Mouse (Mus musculus): Measurements from ENCODE around the gene Slc17a4. TPM values are rescaled to one million over a fixed set of nuclear protein-coding genes. Genes with fewer than 3 reads are reported as not detected.

The Slc17a4 gene
- polyA plus RNA-seq, 1 experiment from 2014 or later: not detected

GRCm38 (mm10) chr13:23917674-23918073 is 2.9 kb upstream of the Slc17a4 start:
- H3K4me3 ChIP-seq (ENCODE audit: inconsistent target): no peak overlapping the region
- 91% methylated on average over 4 of the region's 4 CpGs for WGBS (ENCODE audit: missing documents)

GRCm38 (mm10) chr13:23916132-23916531 is 1.3 kb upstream of the Slc17a4 start:
- 93% methylated on average over 1 of the region's 1 CpGs for WGBS (ENCODE audit: missing documents)
- Histone ChIP-seq H3K79me2 (ENCODE audit: inconsistent target) (no peaks in the 10 kb centered on the region), H3K36me3 (ENCODE audit: inconsistent target) (no peaks in the 10 kb centered on the region), H3K27ac (no peak overlapping the region), H3K4me3 (ENCODE audit: inconsistent target) (no peak overlapping the region)

More at GRCm38 (mm10) chr13:23917674-23918073, 2.9 kb upstream of the Slc17a4 start:
- Histone ChIP-seq H3K79me2 (ENCODE audit: inconsistent target) (no peaks in the 10 kb centered on the region), H3K36me3 (ENCODE audit: inconsistent target) (no peaks in the 10 kb centered on the region), H3K27ac (no peak overlapping the region)

- H3K36me3 ChIP-seq (ENCODE audit: inconsistent target): no peaks in the 10 kb centered on the region
- H3K79me2 ChIP-seq (ENCODE audit: inconsistent target): no peaks in the 10 kb centered on the region
- no peak overlapping the region for H3K27ac ChIP-seq
- no peak overlapping the region for H3K4me3 ChIP-seq (ENCODE audit: inconsistent target)
- 10% methylated on average over 6 of the region's 6 CpGs for WGBS (ENCODE audit: missing documents)
Measured at GRCm38 (mm10) chr13:23913791-23914306, 960 bp downstream of the Slc17a4 start.

GRCm38 (mm10) chr13:23911335-23911734 is 3.5 kb downstream of the Slc17a4 start:
- Histone ChIP-seq H3K4me3 (ENCODE audit: inconsistent target) (no peak overlapping the region), H3K79me2 (ENCODE audit: inconsistent target) (no peaks in the 10 kb centered on the region), H3K36me3 (ENCODE audit: inconsistent target) (no peaks in the 10 kb centered on the region), H3K27ac (no peak overlapping the region)
- WGBS (ENCODE audit: missing documents): 7% methylated on average over 5 of the region's 5 CpGs

- Histone ChIP-seq H3K4me3 (ENCODE audit: inconsistent target) (no peak overlapping the region), H3K27ac (no peak overlapping the region), H3K79me2 (ENCODE audit: inconsistent target) (no peaks in the 10 kb centered on the region), H3K36me3 (ENCODE audit: inconsistent target) (no peaks in the 10 kb centered on the region)
- 35% methylated on average over 4 of the region's 5 CpGs for WGBS (ENCODE audit: missing documents)
Measured at GRCm38 (mm10) chr13:23910121-23910520, 4.7 kb downstream of the Slc17a4 start.

- 94% methylated on average over 5 of the region's 5 CpGs for whole genome bisulfite sequencing (ENCODE audit: missing documents)
- Histone ChIP-seq H3K27ac (no peak overlapping the region), H3K36me3 (ENCODE audit: inconsistent target) (no peaks in the 10 kb centered on the region), H3K4me3 (ENCODE audit: inconsistent target) (no peak overlapping the region), H3K79me2 (ENCODE audit: inconsistent target) (no peaks in the 10 kb centered on the region)
Measured at GRCm38 (mm10) chr13:23906906-23907305, 7.9 kb downstream of the Slc17a4 start.

GRCm38 (mm10) chr13:23898242-23898641 is 16.6 kb downstream of the Slc17a4 start:
- Histone ChIP-seq H3K4me3 (ENCODE audit: inconsistent target) (no peak overlapping the region), H3K27ac (no peak overlapping the region), H3K36me3 (ENCODE audit: inconsistent target) (no peaks in the 10 kb centered on the region), H3K79me2 (ENCODE audit: inconsistent target) (no peaks in the 10 kb centered on the region)
- 12% methylated on average over 6 of the region's 6 CpGs for WGBS (ENCODE audit: missing documents)

- no peaks in the 10 kb centered on the region for H3K36me3 ChIP-seq (ENCODE audit: inconsistent target)
- no peaks in the 10 kb centered on the region for H3K79me2 ChIP-seq (ENCODE audit: inconsistent target)
- WGBS (ENCODE audit: missing documents): 92% methylated on average over 4 of the region's 4 CpGs
- H3K27ac ChIP-seq: no peak overlapping the region
- no peak overlapping the region for H3K4me3 ChIP-seq (ENCODE audit: inconsistent target)
Measured at GRCm38 (mm10) chr13:23893269-23893593, 21.6 kb downstream of the Slc17a4 start.

- no peak overlapping the region for H3K4me3 ChIP-seq (ENCODE audit: inconsistent target)
- no peaks in the 10 kb centered on the region for H3K36me3 ChIP-seq (ENCODE audit: inconsistent target)
- no peak overlapping the region for H3K27ac ChIP-seq
- H3K79me2 ChIP-seq (ENCODE audit: inconsistent target): no peaks in the 10 kb centered on the region
- 78% methylated on average over 9 of the region's 9 CpGs for WGBS (ENCODE audit: missing documents)
Measured at GRCm38 (mm10) chr13:23892592-23893268, 22.1 kb downstream of the Slc17a4 start.

GRCm38 (mm10) chr13:23889011-23889605 is 25.7 kb downstream of the Slc17a4 start:
- H3K4me3 ChIP-seq (ENCODE audit: inconsistent target): no peak overlapping the region
- no peak overlapping the region for H3K27ac ChIP-seq
- no peaks in the 10 kb centered on the region for H3K36me3 ChIP-seq (ENCODE audit: inconsistent target)
- H3K79me2 ChIP-seq (ENCODE audit: inconsistent target): no peaks in the 10 kb centered on the region
- WGBS (ENCODE audit: missing documents): 97% methylated on average over 6 of the region's 6 CpGs

- H3K79me2 ChIP-seq (ENCODE audit: inconsistent target): no peaks in the 10 kb centered on the region
- no peak overlapping the region for H3K27ac ChIP-seq
- H3K36me3 ChIP-seq (ENCODE audit: inconsistent target): no peaks in the 10 kb centered on the region
- no peak overlapping the region for H3K4me3 ChIP-seq (ENCODE audit: inconsistent target)
- WGBS (ENCODE audit: missing documents): 90% methylated on average over 3 of the region's 3 CpGs
Measured at GRCm38 (mm10) chr13:23887026-23887725, 27.6 kb downstream of the Slc17a4 start.

GRCm38 (mm10) chr13:23885540-23885939 is 29.3 kb downstream of the Slc17a4 start:
- no peak overlapping the region for H3K27ac ChIP-seq
- WGBS (ENCODE audit: missing documents): 15% methylated on average over 2 of the region's 2 CpGs
- H3K79me2 ChIP-seq (ENCODE audit: inconsistent target): no peaks in the 10 kb centered on the region
- H3K4me3 ChIP-seq (ENCODE audit: inconsistent target): no peak overlapping the region
- H3K36me3 ChIP-seq (ENCODE audit: inconsistent target): no peaks in the 10 kb centered on the region

- 9% methylated on average over 5 of the region's 5 CpGs for WGBS (ENCODE audit: missing documents)
- Histone ChIP-seq H3K79me2 (ENCODE audit: inconsistent target) (no peaks in the 10 kb centered on the region), H3K4me3 (ENCODE audit: inconsistent target) (no peak overlapping the region), H3K27ac (no peak overlapping the region), H3K36me3 (ENCODE audit: inconsistent target) (no peaks in the 10 kb centered on the region)
Measured at GRCm38 (mm10) chr13:23879636-23880035, 35.2 kb downstream of the Slc17a4 start.

GRCm38 (mm10) chr13:23879106-23879505 is 35.7 kb downstream of the Slc17a4 start:
- Histone ChIP-seq H3K27ac (no peak overlapping the region), H3K79me2 (ENCODE audit: inconsistent target) (no peaks in the 10 kb centered on the region), H3K4me3 (ENCODE audit: inconsistent target) (no peak overlapping the region), H3K36me3 (ENCODE audit: inconsistent target) (no peaks in the 10 kb centered on the region)
- 74% methylated on average over 3 of the region's 3 CpGs for WGBS (ENCODE audit: missing documents)

- Histone ChIP-seq H3K27ac (no peak overlapping the region), H3K36me3 (ENCODE audit: inconsistent target) (no peaks in the 10 kb centered on the region), H3K4me3 (ENCODE audit: inconsistent target) (no peak overlapping the region), H3K79me2 (ENCODE audit: inconsistent target) (no peaks in the 10 kb centered on the region)
- WGBS (ENCODE audit: missing documents): 96% methylated on average over 5 of the region's 5 CpGs
Measured at GRCm38 (mm10) chr13:23873141-23873540, 41.7 kb downstream of the Slc17a4 start.
